Mouse (Mus musculus) stomach, postnatal 0 days (tissue): ENCODE results near the gene Pitpnm2. TPM values are rescaled to one million over a fixed set of nuclear protein-coding genes. Genes with fewer than 3 reads are reported as not detected.

ENCODE experiments used
- ATAC-seq: fragments of 200-750 bp; cut with Nextera tagmentation; 2 replicates; pipeline ENCODE4 v1.8.0; 2017; ENCODE audit not compliant: low FRiP score, low TSS enrichment
- DNase-seq: peaks from one replicate; pipeline ENCODE4 v3.0.0-alpha.2; 2016; ENCODE audit warnings: low spot score
- H3K27ac ChIP-seq: fragments of 300-500 bp; sonication (generic); replicated peaks from 2 replicates; pipeline ENCODE4 v1.5.1; 2014; ENCODE audit warnings: mild to moderate bottlenecking, control low read depth
- H3K27me3 ChIP-seq: fragments of 300-500 bp; sonication (generic); 2 replicates; pipeline ENCODE4 v1.6.1; 2014; ENCODE audit warnings: low read length; ENCODE audit not compliant: control insufficient read depth, insufficient read depth
- H3K36me3 ChIP-seq: fragments of 300-500 bp; sonication (generic); 2 replicates; pipeline ENCODE4 v1.6.1; 2014; ENCODE audit warnings: low read length, mixed read lengths; ENCODE audit not compliant: control insufficient read depth, insufficient read depth
- H3K4me1 ChIP-seq: fragments of 300-500 bp; sonication (generic); replicated peaks from 2 replicates; pipeline ENCODE4 v1.6.1; 2014; ENCODE audit warnings: antibody characterized with exemption; ENCODE audit not compliant: control insufficient read depth, insufficient read depth
- H3K4me2 ChIP-seq: fragments of 300-500 bp; sonication (generic); replicated peaks from 2 replicates; pipeline ENCODE4 v1.6.1; 2014; ENCODE audit warnings: low read depth, mild to moderate bottlenecking, control low read depth, moderate library complexity
- H3K4me3 ChIP-seq: fragments of 300-500 bp; sonication (generic); 2 replicates; pipeline ENCODE4 v1.5.1; 2014; ENCODE audit warnings: low read depth, low read length, control low read depth
- H3K9ac ChIP-seq: fragments of 300-500 bp; sonication (generic); 2 replicates; pipeline ENCODE4 v1.6.1; 2014; ENCODE audit warnings: mild to moderate bottlenecking, low read length, control low read depth, mixed read lengths
- H3K9me3 ChIP-seq: fragments of 300-500 bp; sonication (generic); 2 replicates; pipeline ENCODE4 v1.6.1; 2016; ENCODE audit warnings: low read length; ENCODE audit not compliant: control insufficient read depth
- CTCF ChIP-seq: IDR thresholded peaks from 2 replicates; pipeline ENCODE4 v1.5.1; 2016; ENCODE audit warnings: antibody characterized with exemption, low read depth, mild to moderate bottlenecking, moderate library complexity
- EP300 ChIP-seq: optimal IDR thresholded peaks from 2 replicates; pipeline ENCODE3; 2016; ENCODE audit warnings: antibody characterized with exemption
- WGBS: fragments of 180-500 bp; shearing (Covaris S2); extraction: QIAGEN DNeasy Blood & Tissue Kit; methylation state at CpG from one replicate; pipeline ENCODE4 v1.1.7; 2014; 5-methylcytosine and 5-hydroxymethylcytosine counted together
- polyA plus RNA-seq: library from polyadenylated mRNA; unstranded; fragments of >200 nt; fragmentation: Nextera tagmentation; extraction: Ambion mirVana; gene quantifications from 2 replicates; pipeline ENCODE4 v1.2.1, GENCODE M21; 2015

Gene Pitpnm2
- polyA plus RNA-seq, 1 experiment from 2014 or later, result 1.8 TPM

DNA sequence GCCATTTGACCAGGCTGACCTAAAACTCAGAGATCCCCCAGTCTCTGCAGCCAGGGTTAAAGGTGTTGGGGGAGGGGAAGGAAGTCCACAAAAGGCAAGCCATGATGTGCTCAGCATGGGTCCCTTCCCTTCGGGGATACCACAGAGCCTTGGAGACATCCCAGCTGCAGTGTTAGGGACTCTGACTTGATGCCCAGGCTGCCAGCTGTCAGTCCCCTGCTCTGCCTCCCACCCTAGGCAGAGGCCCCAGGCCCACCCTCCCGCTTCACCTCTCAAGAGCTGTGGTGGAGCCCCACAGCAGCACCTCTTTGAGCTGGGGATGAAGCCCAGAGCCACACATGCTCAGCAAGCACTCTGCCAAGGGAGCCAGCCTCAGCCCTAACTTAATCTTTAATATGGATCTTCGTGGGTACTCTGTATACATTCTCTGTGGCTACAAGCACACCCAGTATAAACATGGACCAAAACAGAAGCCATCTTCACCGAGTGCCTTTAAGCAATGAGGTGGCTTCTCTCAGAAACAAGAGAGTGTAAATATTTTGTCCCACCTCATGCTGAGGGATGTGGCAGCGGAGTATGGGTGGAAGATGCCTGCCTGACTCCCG lies 171.6 kb downstream of the Pitpnm2 start:
- Histone ChIP-seq H3K27ac (peak overlapping the region; percentile 50), H3K9ac (no peak overlapping the region), H3K36me3 (no peaks in the 10 kb centered on the region), H3K4me1 (peaks cover 4% of the 10 kb centered on the region; the same call in 1 of the 2 replicates), H3K27me3 (no peaks in the 10 kb centered on the region), H3K4me3 (no peak overlapping the region), H3K4me2 (no peak overlapping the region), H3K9me3 (no peaks in the 10 kb centered on the region)
- no peak for DNase-seq
- TF ChIP-seq EP300, result no peak
- no peak for TF ChIP-seq CTCF
- ATAC-seq, result no peak
- WGBS, result 60% methylated on average over 6 of the region's 6 CpGs

GRCm38 (mm10) chr5:124077241-124077640 lies 172.3 kb downstream of the Pitpnm2 start:
- 83% methylated on average over 13 of the region's 13 CpGs for WGBS
- Histone ChIP-seq H3K27ac (peak overlapping the region; percentile 81), H3K4me2 (no peak overlapping the region), H3K9ac (no peak overlapping the region), H3K36me3 (no peaks in the 10 kb centered on the region), H3K4me3 (no peak overlapping the region), H3K9me3 (no peaks in the 10 kb centered on the region), H3K4me1 (peaks cover 4% of the 10 kb centered on the region; the same call in 1 of the 2 replicates), H3K27me3 (no peaks in the 10 kb centered on the region)
- DNase-seq, result no peak
- no peak for TF ChIP-seq CTCF
- TF ChIP-seq EP300, result no peak
- no peak for ATAC-seq

DNA sequence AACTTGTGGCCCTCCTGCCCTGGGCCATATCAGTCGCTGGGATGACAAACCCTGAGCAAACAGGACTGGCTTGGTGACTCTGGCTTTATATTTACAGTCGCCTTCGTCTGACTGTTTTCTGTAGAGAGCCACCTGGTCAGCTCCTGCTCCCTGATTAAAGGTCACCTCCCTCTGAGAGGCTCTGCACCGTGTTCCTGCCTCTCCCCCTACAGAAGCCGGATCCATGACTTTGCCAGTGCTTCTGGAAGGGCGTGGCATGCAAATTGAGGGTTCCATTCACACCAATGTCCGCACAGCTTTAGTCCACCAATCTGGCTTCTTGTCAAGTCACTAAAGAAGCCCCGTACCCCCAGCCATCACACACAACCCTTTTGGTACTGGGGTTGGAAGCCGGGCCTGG lies 173.0 kb downstream of the Pitpnm2 start:
- H3K4me1 ChIP-seq, result peaks cover 4% of the 10 kb centered on the region; the same call in 1 of the 2 replicates
- H3K27ac ChIP-seq, result peak overlapping the region; percentile 81
- no peak overlapping the region for H3K4me2 ChIP-seq
- 53% methylated on average over 9 of the region's 9 CpGs for WGBS
- no peaks in the 10 kb centered on the region for H3K9me3 ChIP-seq
- H3K27me3 ChIP-seq, result no peaks in the 10 kb centered on the region
- no peaks in the 10 kb centered on the region for H3K36me3 ChIP-seq
- peak; percentile 86 for ATAC-seq
- peak; percentile 81 for DNase-seq
- no peak overlapping the region for H3K9ac ChIP-seq
- no peak overlapping the region for H3K4me3 ChIP-seq
- TF ChIP-seq EP300, result no peak
- TF ChIP-seq CTCF, result 0 out of 2 replicates have a peak, but pooled peaks have one; percentile 2

GRCm38 (mm10) chr5:124075716-124076115 lies 173.8 kb downstream of the Pitpnm2 start:
- ATAC-seq, result 0 out of 2 replicates have a peak, but pooled peaks have one; percentile 22
- H3K4me2 ChIP-seq, result no peak overlapping the region
- no peaks in the 10 kb centered on the region for H3K36me3 ChIP-seq
- no peak for TF ChIP-seq CTCF
- TF ChIP-seq EP300, result no peak
- H3K27ac ChIP-seq, result peak overlapping the region; percentile 78
- no peak overlapping the region for H3K9ac ChIP-seq
- H3K4me1 ChIP-seq, result peaks cover 4% of the 10 kb centered on the region; the same call in 1 of the 2 replicates
- H3K9me3 ChIP-seq, result no peaks in the 10 kb centered on the region
- H3K27me3 ChIP-seq, result no peaks in the 10 kb centered on the region
- peak; percentile 52 for DNase-seq
- no peak overlapping the region for H3K4me3 ChIP-seq
- 58% methylated on average over 9 of the region's 9 CpGs for WGBS

DNA sequence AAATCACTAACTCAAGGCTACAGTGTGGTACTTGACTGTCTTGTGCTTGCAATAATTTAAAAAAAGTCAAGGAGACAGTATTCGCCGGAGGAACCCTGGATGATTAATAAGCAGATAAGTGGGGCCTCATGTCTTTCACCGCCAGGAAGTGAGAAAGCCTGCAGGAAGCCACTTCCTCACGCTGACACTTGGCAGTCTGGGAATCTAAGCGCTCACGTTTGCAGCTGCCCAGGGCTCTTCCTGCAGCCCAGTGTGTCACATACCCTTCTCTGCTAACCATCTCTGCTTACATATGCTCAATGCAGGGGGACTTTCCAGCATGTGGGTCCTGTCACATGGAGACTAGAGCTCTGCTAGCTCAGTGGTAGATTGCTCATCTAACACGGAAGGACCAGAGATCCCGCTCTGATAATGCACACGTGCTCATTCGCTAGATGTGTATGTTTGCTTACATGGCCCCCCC lies 174.7 kb downstream of the Pitpnm2 start:
- ATAC-seq (no peak), DNase-seq (peak; percentile 21)
- Histone ChIP-seq H3K27ac (peak overlapping the region; percentile 35; the same call in 1 of the 2 replicates), H3K4me2 (no peak overlapping the region), H3K4me3 (no peak overlapping the region), H3K27me3 (no peaks in the 10 kb centered on the region), H3K9me3 (no peaks in the 10 kb centered on the region), H3K36me3 (no peaks in the 10 kb centered on the region), H3K4me1 (peaks cover 4% of the 10 kb centered on the region; the same call in 1 of the 2 replicates), H3K9ac (no peak overlapping the region)
- no peak for TF ChIP-seq CTCF
- no peak for TF ChIP-seq EP300
- WGBS, result 24% methylated on average over 10 of the region's 10 CpGs

DNA sequence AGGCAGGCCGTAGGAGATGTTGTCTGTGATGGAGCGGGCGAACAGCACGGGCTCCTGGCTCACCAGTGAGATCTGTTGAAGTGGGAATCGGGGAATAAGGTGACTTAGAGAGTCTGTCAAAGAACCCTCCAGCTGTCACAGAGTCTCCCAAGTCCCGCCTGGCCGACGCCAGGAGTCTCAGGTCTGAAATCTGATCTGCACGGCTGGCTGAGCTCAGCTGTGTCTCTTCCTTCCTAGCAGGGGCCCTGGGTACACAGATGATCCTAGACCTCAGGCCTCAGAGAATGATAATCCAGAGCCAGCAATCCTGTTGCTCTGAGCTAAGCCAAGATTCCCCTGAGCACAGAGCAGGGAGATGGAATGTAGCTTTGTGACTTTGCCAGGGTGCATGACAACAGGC lies 175.9 kb downstream of the Pitpnm2 start:
- Histone ChIP-seq H3K27ac (no peak overlapping the region), H3K4me1 (no peaks in the 10 kb centered on the region), H3K9ac (no peak overlapping the region), H3K4me3 (no peak overlapping the region), H3K9me3 (no peaks in the 10 kb centered on the region), H3K27me3 (no peaks in the 10 kb centered on the region), H3K4me2 (no peak overlapping the region), H3K36me3 (no peaks in the 10 kb centered on the region)
- WGBS, result 59% methylated on average over 9 of the region's 9 CpGs
- TF ChIP-seq EP300 (no peak), CTCF (no peak)
- ATAC-seq, result no peak
- no peak for DNase-seq
